In the genomic region with DNA sequence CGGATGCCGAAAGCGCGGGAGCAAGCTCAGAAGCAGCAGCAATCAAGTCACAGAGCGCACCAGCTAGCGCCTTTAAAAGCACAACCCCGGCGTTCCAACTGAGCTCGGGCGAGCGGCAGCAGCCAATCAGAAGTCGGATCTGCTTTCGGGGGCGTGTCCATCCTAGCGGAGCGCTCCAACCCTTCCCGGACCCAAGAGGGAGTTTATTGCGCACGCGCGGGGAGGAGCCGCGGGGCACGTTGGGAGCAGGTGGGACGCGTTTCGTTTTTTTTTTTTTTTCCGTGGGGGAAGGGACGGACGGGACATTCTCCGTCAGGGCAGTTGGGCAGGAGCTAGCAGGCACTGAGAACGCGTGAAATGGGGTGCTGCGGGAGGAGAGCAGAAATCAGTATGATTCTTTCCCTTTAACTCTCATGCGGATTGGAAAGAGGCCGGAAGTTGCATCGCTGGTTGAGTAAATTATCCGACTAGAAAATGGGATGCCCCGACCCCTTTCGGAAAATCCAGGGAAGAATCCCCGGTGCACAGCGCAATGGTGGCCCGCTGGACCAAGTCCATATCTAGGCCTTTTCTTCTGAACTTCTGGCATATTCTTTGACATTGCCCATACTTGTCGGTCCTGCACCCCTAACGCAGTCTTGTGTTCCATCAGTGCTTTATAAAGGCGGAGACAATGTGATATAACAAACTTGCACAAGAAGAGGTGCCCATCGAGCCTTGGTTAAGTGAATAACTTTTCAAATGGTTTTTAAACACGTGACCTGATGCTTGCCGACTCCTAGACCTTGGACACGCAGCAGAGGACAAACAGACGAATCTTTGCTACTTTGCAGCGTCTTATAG, we compare ENCODE assay signal across 8 mouse cellular contexts. TPM values are rescaled to one million over a fixed set of nuclear protein-coding genes. Genes with fewer than 3 reads are reported as not detected.
DNase-seq lines count a peak whose midpoint lies in the region; ATAC-seq lines count a peak whose summit lies in the region.

A gene (minus strand): TSS at position 110 of the 843 bp plus-strand sequence.
A gene (plus strand): TSS at position 219 of the 843 bp plus-strand sequence.

- peak within 1 kb of the TSS; percentile 88 for H3K9ac ChIP-seq in heart, embryonic 14.5 days (ENCODE audit: low read length)
- H3K9ac ChIP-seq in liver, embryonic 13.5 days, result peak within 1 kb of the TSS; percentile 82
- peak within 1 kb of the TSS; percentile 77 for H3K9ac ChIP-seq in stomach, embryonic 16.5 days (ENCODE audit: low read length)

- peaks cover 22% of the 10 kb centered on the region for H3K36me3 ChIP-seq in heart, embryonic 14.5 days (ENCODE audit: control insufficient read depth, insufficient read depth, low read length)
- peaks cover 29% of the 10 kb centered on the region for H3K36me3 ChIP-seq in liver, embryonic 13.5 days
- H3K36me3 ChIP-seq in stomach, embryonic 16.5 days (ENCODE audit: control insufficient read depth, insufficient read depth, low read length), result no peaks in the 10 kb centered on the region

- H3K4me2 ChIP-seq in heart, embryonic 14.5 days (ENCODE audit: low read length), result peak within 1 kb of the TSS; percentile 87
- H3K4me2 ChIP-seq in liver, embryonic 13.5 days, result peak within 1 kb of the TSS; percentile 88
- peak within 1 kb of the TSS; percentile 79 for H3K4me2 ChIP-seq in stomach, embryonic 16.5 days (ENCODE audit: low read depth, low read length)

- DNase-seq in CD4-positive helper T cell, adult 2 months (ENCODE audit: low read depth, low spot score), result peak; percentile 97
- DNase-seq in brain, embryonic 18.5 days (ENCODE audit: low read depth, low spot score), result peak; percentile 96
- DNase-seq in kidney, postnatal 14 days, result peak; percentile 99
- peak; percentile 97 for DNase-seq in liver, embryonic 13.5 days
- peak; percentile 95 for DNase-seq in neural tube, embryonic 10.5 days (ENCODE audit: extremely low spot score, low spot score)

- peak within 1 kb of the TSS; percentile 96 to 98 for H3K27ac ChIP-seq in heart, embryonic 14.5 days (replicated peaks in 1 of 2; ENCODE audit: control insufficient read depth in 1 of 2, insufficient read depth in 1 of 2, low read depth in 2 of 2, low read length in 2 of 2)
- peak within 1 kb of the TSS; percentile 91 for H3K27ac ChIP-seq in liver, embryonic 13.5 days
- H3K27ac ChIP-seq in stomach, embryonic 16.5 days (ENCODE audit: low read length), result peak within 1 kb of the TSS; percentile 96

- peaks cover 11 to 34% of the 10 kb centered on the region in 2 experiments for H3K4me1 ChIP-seq in heart, embryonic 14.5 days (ENCODE audit: control insufficient read depth in 2 of 2, insufficient read depth in 2 of 2, low read length in 2 of 2)
- peaks cover 62% of the 10 kb centered on the region for H3K4me1 ChIP-seq in liver, embryonic 13.5 days (replicated peaks)
- H3K4me1 ChIP-seq in stomach, embryonic 16.5 days (ENCODE audit: control insufficient read depth, insufficient read depth, low read length), result peaks cover 25% of the 10 kb centered on the region

- no peaks in the 10 kb centered on the region for H3K27me3 ChIP-seq in heart, embryonic 14.5 days (ENCODE audit: control insufficient read depth, insufficient read depth, low read length)
- H3K27me3 ChIP-seq in liver, embryonic 13.5 days, result no peaks in the 10 kb centered on the region
- H3K27me3 ChIP-seq in stomach, embryonic 16.5 days (ENCODE audit: control insufficient read depth, insufficient read depth, low read length), result no peaks in the 10 kb centered on the region

- peak within 1 kb of the TSS; percentile 74 to 94 for H3K4me3 ChIP-seq in heart, embryonic 14.5 days (ENCODE audit: control insufficient read depth in 1 of 2, insufficient read depth in 1 of 2, low read depth in 1 of 2, low read length in 2 of 2)
- peak within 1 kb of the TSS; percentile 76 for H3K4me3 ChIP-seq in liver, embryonic 13.5 days (replicated peaks)
- peak within 1 kb of the TSS; percentile 64 for H3K4me3 ChIP-seq in stomach, embryonic 16.5 days (replicated peaks; ENCODE audit: low read length)

- H3K9me3 ChIP-seq in heart, embryonic 14.5 days (ENCODE audit: control insufficient read depth, low read length), result no peaks in the 10 kb centered on the region
- no peaks in the 10 kb centered on the region for H3K9me3 ChIP-seq in liver, embryonic 13.5 days (replicated peaks)
- H3K9me3 ChIP-seq in stomach, embryonic 16.5 days (replicated peaks; ENCODE audit: control insufficient read depth, low read length), result no peaks in the 10 kb centered on the region

- WGBS in heart, embryonic 14.5 days, result 3% methylated on average over 51 of the region's 52 CpGs
- 1% methylated on average over 52 of the region's 52 CpGs for WGBS in liver, embryonic 13.5 days (ENCODE audit: insufficient replicate concordance)
- WGBS in stomach, embryonic 16.5 days, result under 1% methylated on average over 52 of the region's 52 CpGs

- ATAC-seq in erythroid progenitor cell, adult 5-6 weeks (replicated peaks; ENCODE audit: low FRiP score, poor library complexity, severe bottlenecking), result peak; percentile 97
- ATAC-seq in heart, embryonic 14.5 days (ENCODE audit: insufficient number of reproducible peaks, insufficient read depth, low FRiP score, low read depth), result peak; percentile 92
- peak; percentile 91 for ATAC-seq in liver, embryonic 13.5 days (ENCODE audit: low read depth)
- ATAC-seq in stomach, embryonic 16.5 days (ENCODE audit: insufficient read depth, low FRiP score), result peak; percentile 93

RNA-seq across cellular contexts. Expression of the first gene that starts in this region (rescaled TPM):
- 40.7 and 50.5 TPM in 2 replicates for total RNA-seq in erythroid progenitor cell, adult 5-6 weeks (2015; ENCODE audit: low replicate concordance)
- total RNA-seq in erythroid progenitor cell, adult 5-6 weeks (2017; ENCODE audit: low replicate concordance), result 28.7 and 46.7 TPM in 2 replicates
- polyA plus RNA-seq in heart, embryonic 14.5 days (2014; fragmentation: Nextera tagmentation; extraction: Ambion mirVana), result 768 and 775 TPM in 2 replicates
- polyA plus RNA-seq in liver, embryonic 13.5 days (2015; fragmentation: Nextera tagmentation; extraction: Ambion mirVana), result 581 and 610 TPM in 2 replicates
- polyA plus RNA-seq in stomach, embryonic 16.5 days (2015; fragmentation: Nextera tagmentation; extraction: Ambion mirVana), result 893 and 962 TPM in 2 replicates

RNA-seq across cellular contexts. Expression of the second gene that starts in this region (rescaled TPM):
- total RNA-seq in erythroid progenitor cell, adult 5-6 weeks (2015; ENCODE audit: low replicate concordance), result 17.3 TPM in 1 of 2 replicates, not detected in the other
- not detected in 2 replicates for total RNA-seq in erythroid progenitor cell, adult 5-6 weeks (2017; ENCODE audit: low replicate concordance)
- polyA plus RNA-seq in heart, embryonic 14.5 days (2014; fragmentation: Nextera tagmentation; extraction: Ambion mirVana), result 11.1 and 12.4 TPM in 2 replicates
- 12.6 and 12.7 TPM in 2 replicates for polyA plus RNA-seq in liver, embryonic 13.5 days (2015; fragmentation: Nextera tagmentation; extraction: Ambion mirVana)
- polyA plus RNA-seq in stomach, embryonic 16.5 days (2015; fragmentation: Nextera tagmentation; extraction: Ambion mirVana), result 11.9 and 13.2 TPM in 2 replicates

Comparison
In these comparisons a context has a peak if more than half of its experiments do, and no peak if none do; other contexts are left out.
1. Peak in every context shown above with its lines: DNase-seq, ATAC-seq, H3K4me3 ChIP-seq and H3K27ac ChIP-seq.